Mouse (Mus musculus) heart, embryonic 16.5 days (tissue): Measurements from ENCODE around the gene Zfp867. TPM values are rescaled to one million over a fixed set of nuclear protein-coding genes. Genes with fewer than 3 reads are reported as not detected.

ENCODE experiments used
- ATAC-seq: fragments of 200-750 bp; cut with Nextera tagmentation; replicated peaks from 2 replicates; pipeline ENCODE4 v1.8.0; 2017; ENCODE audit warnings: moderate number of reproducible peaks; ENCODE audit not compliant: insufficient read depth, low FRiP score; ENCODE audit errors: extremely low read depth
- H3K27ac ChIP-seq: fragments of 300-500 bp; sonication (generic); 2 replicates; pipeline ENCODE4 v1.5.1; 2014; ENCODE audit warnings: mild to moderate bottlenecking, low read length, control low read depth, moderate library complexity
- H3K27me3 ChIP-seq: fragments of 300-500 bp; sonication (generic); 2 replicates; pipeline ENCODE4 v1.6.1; 2014; ENCODE audit warnings: low read length, mixed read lengths; ENCODE audit not compliant: control insufficient read depth, insufficient read depth
- H3K36me3 ChIP-seq: fragments of 300-500 bp; sonication (generic); 2 replicates; pipeline ENCODE4 v1.6.1; 2014; ENCODE audit not compliant: control insufficient read depth, insufficient read depth
- H3K4me1 ChIP-seq: fragments of 300-500 bp; sonication (generic); 2 replicates; pipeline ENCODE4 v1.6.1; 2014; ENCODE audit warnings: low read length, mixed read lengths; ENCODE audit not compliant: control insufficient read depth, insufficient read depth
- H3K4me2 ChIP-seq: fragments of 300-500 bp; sonication (generic); 2 replicates; pipeline ENCODE4 v1.6.1; 2014; ENCODE audit warnings: low read depth, mild to moderate bottlenecking, control low read depth, low read length
- H3K4me3 ChIP-seq: fragments of 300-500 bp; sonication (generic); 2 replicates; pipeline ENCODE4 v1.5.1; 2014; ENCODE audit warnings: mild to moderate bottlenecking, control low read depth, low read length
- H3K9ac ChIP-seq: fragments of 300-500 bp; sonication (generic); 2 replicates; pipeline ENCODE4 v1.6.1; 2014; ENCODE audit warnings: low read length, control low read depth
- H3K9me3 ChIP-seq: fragments of 300-500 bp; sonication (generic); replicated peaks from 2 replicates; pipeline ENCODE4 v1.6.1; 2016; ENCODE audit warnings: low read length; ENCODE audit not compliant: control insufficient read depth
- WGBS: fragments of 180-500 bp; shearing (Covaris S2); extraction: QIAGEN DNeasy Blood & Tissue Kit; methylation state at CpG from one replicate; pipeline ENCODE4 v1.1.7; 2014; 5-methylcytosine and 5-hydroxymethylcytosine counted together
- polyA plus RNA-seq: library from polyadenylated mRNA; unstranded; fragments of >200 nt; fragmentation: Nextera tagmentation; extraction: Ambion mirVana; gene quantifications from 2 replicates; pipeline ENCODE4 v1.2.1, GENCODE M21; 2015

The Zfp867 gene
- polyA plus RNA-seq, 1 experiment from 2014 or later = 7.0 TPM

- H3K4me2 ChIP-seq = peak overlapping the region; percentile 97
- peak overlapping the region; percentile 97 for H3K4me3 ChIP-seq
- peaks cover 8% of the 10 kb centered on the region for H3K4me1 ChIP-seq
- no peak for ATAC-seq
- H3K36me3 ChIP-seq = peaks cover 27% of the 10 kb centered on the region
- 2% methylated on average over 14 of the region's 14 CpGs for WGBS
- H3K9ac ChIP-seq = peak overlapping the region; percentile 97
- H3K27ac ChIP-seq = peak overlapping the region; percentile 96
- H3K9me3 ChIP-seq = no peaks in the 10 kb centered on the region
- no peaks in the 10 kb centered on the region for H3K27me3 ChIP-seq
These were observed 34.4 kb upstream of the Zfp867 start for GRCm38 (mm10) chr11:59506713-59507074.

DNA sequence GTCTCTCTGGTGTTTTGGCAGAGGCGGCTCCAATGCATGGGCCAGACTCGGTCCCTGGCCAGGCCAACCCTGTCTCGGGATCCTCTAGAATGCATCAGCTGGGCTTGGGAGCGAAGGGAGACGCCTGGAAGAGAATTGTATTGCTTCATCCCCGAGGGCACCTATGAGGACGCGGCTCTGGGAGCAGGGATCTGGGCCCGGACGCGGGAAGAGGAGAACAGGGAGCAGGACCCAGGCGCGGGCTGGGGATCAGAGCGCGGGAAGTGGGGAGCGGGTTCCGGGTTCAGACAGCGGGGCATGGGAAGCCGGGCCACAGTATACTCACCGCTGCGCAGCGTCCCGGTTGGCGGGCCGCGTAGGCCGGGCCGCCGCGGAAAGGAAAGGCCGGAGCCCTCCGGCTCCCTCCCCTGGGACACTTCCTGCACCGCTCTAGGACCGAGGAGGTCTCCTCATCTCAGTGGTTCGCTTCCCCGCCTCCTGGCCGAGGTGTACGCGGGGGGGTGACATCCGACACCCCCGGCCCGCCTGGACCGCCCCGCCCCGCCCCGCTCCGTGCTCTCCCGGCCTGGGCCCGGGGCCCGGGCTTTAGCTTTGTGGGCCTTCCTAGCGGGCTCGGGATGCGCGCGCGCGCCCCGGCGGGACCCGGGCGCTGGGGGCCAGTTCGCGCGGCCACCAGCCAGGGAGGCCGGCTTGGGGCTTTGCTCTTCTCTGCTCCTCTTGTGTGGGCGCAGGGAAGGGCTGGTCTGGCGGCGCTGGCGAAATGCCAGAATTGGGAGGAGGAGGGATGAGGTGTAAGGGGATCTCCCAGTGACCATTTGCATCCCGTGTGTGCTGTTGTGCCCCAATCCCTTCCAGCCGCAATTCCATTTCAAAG lies 33.8 kb upstream of the Zfp867 start:
- H3K4me2 ChIP-seq = peak overlapping the region; percentile 97
- peak overlapping the region; percentile 96 for H3K27ac ChIP-seq
- H3K27me3 ChIP-seq = no peaks in the 10 kb centered on the region
- peaks cover 31% of the 10 kb centered on the region for H3K36me3 ChIP-seq
- peak overlapping the region; percentile 97 for H3K4me3 ChIP-seq
- whole genome bisulfite sequencing = under 1% methylated on average over 63 of the region's 71 CpGs
- peak; percentile 95 for ATAC-seq
- peak overlapping the region; percentile 97 for H3K9ac ChIP-seq
- H3K9me3 ChIP-seq = no peaks in the 10 kb centered on the region
- H3K4me1 ChIP-seq = peaks cover 8% of the 10 kb centered on the region

GRCm38 (mm10) chr11:59505351-59505838 lies 33.1 kb upstream of the Zfp867 start:
- Histone ChIP-seq H3K36me3 (peaks cover 36% of the 10 kb centered on the region), H3K9ac (peak overlapping the region; percentile 97), H3K27ac (peak overlapping the region; percentile 96), H3K27me3 (no peaks in the 10 kb centered on the region), H3K4me2 (peak overlapping the region; percentile 97), H3K4me1 (peaks cover 8% of the 10 kb centered on the region), H3K4me3 (peak overlapping the region; percentile 97), H3K9me3 (no peaks in the 10 kb centered on the region)
- ATAC-seq = peak; percentile 37
- WGBS = under 1% methylated on average over 21 of the region's 21 CpGs

DNA sequence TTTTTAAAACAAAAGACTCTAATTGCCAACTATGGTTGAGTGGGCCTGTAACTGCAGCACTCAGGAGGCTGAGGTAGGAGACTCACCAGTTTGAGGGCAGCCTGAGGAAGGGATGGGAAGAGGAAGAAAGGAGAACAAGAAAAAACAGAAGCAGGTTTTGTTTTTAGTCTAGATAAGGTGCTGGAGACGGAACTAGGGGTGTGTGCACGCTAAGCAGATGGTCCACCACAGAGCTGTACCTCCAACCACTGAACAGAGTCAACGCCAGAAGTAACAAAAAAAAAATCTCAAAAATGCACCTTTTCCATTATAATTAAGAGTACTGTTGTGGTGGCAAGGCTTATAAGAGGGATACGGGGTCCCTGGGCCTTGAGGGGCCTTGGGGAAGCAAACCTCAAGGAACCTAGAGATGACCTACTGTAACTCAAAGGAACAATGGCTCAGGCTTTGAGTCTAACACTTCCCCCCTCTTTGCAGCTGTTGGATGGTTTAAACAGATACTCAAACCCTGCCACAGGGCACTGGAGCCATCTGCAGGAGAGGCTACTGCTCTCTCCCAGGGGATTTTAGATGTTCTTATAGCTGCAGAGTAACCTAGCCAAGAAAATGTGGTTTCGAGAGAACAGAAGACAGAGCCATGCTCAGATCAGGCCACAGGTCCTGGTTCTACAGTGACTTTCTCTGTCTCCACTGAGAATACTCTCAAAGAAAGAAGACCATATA lies 29.9 kb upstream of the Zfp867 start:
- Histone ChIP-seq H3K36me3 (peaks cover 65% of the 10 kb centered on the region), H3K9ac (no peak overlapping the region), H3K9me3 (no peaks in the 10 kb centered on the region), H3K4me1 (peaks cover 8% of the 10 kb centered on the region), H3K4me3 (no peak overlapping the region), H3K27me3 (no peaks in the 10 kb centered on the region), H3K27ac (no peak overlapping the region), H3K4me2 (no peak overlapping the region)
- ATAC-seq = no peak
- WGBS = 78% methylated on average over 5 of the region's 5 CpGs

- H3K9me3 ChIP-seq = no peaks in the 10 kb centered on the region
- no peak overlapping the region for H3K4me2 ChIP-seq
- H3K27ac ChIP-seq = no peak overlapping the region
- WGBS = 87% methylated on average over 7 of the region's 7 CpGs
- no peak overlapping the region for H3K9ac ChIP-seq
- no peaks in the 10 kb centered on the region for H3K4me1 ChIP-seq
- H3K27me3 ChIP-seq = no peaks in the 10 kb centered on the region
- no peak overlapping the region for H3K4me3 ChIP-seq
- H3K36me3 ChIP-seq = peaks cover 89% of the 10 kb centered on the region
- no peak for ATAC-seq
These were observed 25.5 kb upstream of the Zfp867 start for GRCm38 (mm10) chr11:59497747-59498146.

DNA sequence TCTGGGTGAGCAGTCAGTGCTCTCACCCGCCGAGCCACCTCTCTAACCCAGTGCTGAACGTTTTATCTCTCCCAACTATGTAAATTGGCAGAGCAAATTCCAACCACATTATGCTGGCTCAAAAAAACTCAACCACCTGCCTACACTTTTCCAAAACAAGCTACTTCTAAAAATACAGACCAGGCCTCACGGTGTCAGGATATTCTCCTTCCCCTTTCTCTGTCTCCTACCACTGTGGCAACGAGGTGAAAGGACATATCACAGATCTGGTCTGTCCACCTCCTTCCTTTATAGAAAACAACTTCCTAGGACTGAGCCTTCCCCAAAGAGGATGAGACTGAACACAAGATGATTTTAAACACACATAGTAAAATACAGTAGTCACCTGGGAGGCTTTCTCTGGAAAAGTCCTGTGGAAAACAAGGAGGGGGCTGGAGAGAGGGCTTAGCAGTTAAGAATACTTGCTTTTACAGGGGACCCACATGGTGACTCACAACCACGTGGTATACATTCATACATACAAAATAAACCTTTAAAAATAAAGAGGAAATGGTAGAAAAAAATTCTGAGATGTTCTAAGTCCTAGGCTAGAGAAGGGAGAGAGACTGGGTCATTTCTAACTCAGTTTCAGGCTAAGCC lies 24.5 kb upstream of the Zfp867 start:
- Histone ChIP-seq H3K36me3 (peaks cover 87% of the 10 kb centered on the region), H3K27ac (no peak overlapping the region), H3K4me3 (no peak overlapping the region), H3K9me3 (no peaks in the 10 kb centered on the region), H3K4me1 (no peaks in the 10 kb centered on the region), H3K4me2 (no peak overlapping the region), H3K27me3 (no peaks in the 10 kb centered on the region), H3K9ac (no peak overlapping the region)
- no peak for ATAC-seq
- WGBS = 56% methylated on average over 6 of the region's 6 CpGs

- Histone ChIP-seq H3K4me3 (no peak overlapping the region), H3K27ac (no peak overlapping the region), H3K9me3 (no peaks in the 10 kb centered on the region), H3K9ac (no peak overlapping the region), H3K4me2 (no peak overlapping the region), H3K36me3 (peaks cover 41% of the 10 kb centered on the region), H3K27me3 (no peaks in the 10 kb centered on the region), H3K4me1 (no peaks in the 10 kb centered on the region)
- ATAC-seq = no peak
- WGBS = 62% methylated on average over 8 of the region's 8 CpGs
These were observed 13.9 kb upstream of the Zfp867 start for GRCm38 (mm10) chr11:59486222-59486621.

- H3K27me3 ChIP-seq = no peaks in the 10 kb centered on the region
These were observed 13.4 kb upstream of the Zfp867 start for GRCm38 (mm10) chr11:59485641-59486040.

More at GRCm38 (mm10) chr11:59485641-59486040, 13.4 kb upstream of the Zfp867 start:
- H3K9me3 ChIP-seq = no peaks in the 10 kb centered on the region
- no peak overlapping the region for H3K9ac ChIP-seq
- no peak for ATAC-seq
- no peak overlapping the region for H3K4me3 ChIP-seq
- H3K27ac ChIP-seq = no peak overlapping the region
- WGBS = 48% methylated on average over 2 of the region's 2 CpGs
- H3K36me3 ChIP-seq = peaks cover 37% of the 10 kb centered on the region
- H3K4me1 ChIP-seq = no peaks in the 10 kb centered on the region
- H3K4me2 ChIP-seq = no peak overlapping the region
